Mouse (Mus musculus) gastrocnemius, adult 18-20 months (tissue): Measurements from ENCODE around the gene Mab21l2. TPM values are rescaled to one million over a fixed set of nuclear protein-coding genes. Genes with fewer than 3 reads are reported as not detected.

Source experiments
- DNase-seq: peaks from one replicate; pipeline ENCODE4 v3.0.0; 2021; ENCODE audit warnings: low spot score
- total RNA-seq, 2 experiments: library from RNA; stranded (reverse); gene quantifications; 2 replicates each; pipeline ENCODE4 v1.2.3; 2021

Mab21l2 gene
- total RNA-seq, 2 experiments from 2014 or later, result 0.23 TPM; not detected in 1

GRCm38 (mm10) chr3:86539555-86540168 is 8.8 kb downstream of the Mab21l2 start:
- no peak for DNase-seq

GRCm38 (mm10) chr3:86538645-86539554 is 9.5 kb downstream of the Mab21l2 start:
- DNase-seq, result no peak

GRCm38 (mm10) chr3:86536751-86537150 is 11.7 kb downstream of the Mab21l2 start:
- DNase-seq, result no peak

- DNase-seq, result no peak
Measured at GRCm38 (mm10) chr3:86531531-86532269, 16.7 kb downstream of the Mab21l2 start.

GRCm38 (mm10) chr3:86522880-86523505 is 25.4 kb downstream of the Mab21l2 start:
- no peak for DNase-seq

GRCm38 (mm10) chr3:86518506-86519109 is 29.8 kb downstream of the Mab21l2 start:
- DNase-seq, result no peak

- no peak for DNase-seq
Measured at GRCm38 (mm10) chr3:86500586-86500985, 47.8 kb downstream of the Mab21l2 start.
